Mouse (Mus musculus): ENCODE results near the gene Epo.

Epo gene

GRCm38 (mm10) chr5:137533117-137533827, at the start of gene Epo, which contains the start of gene Gnb2:
TSS of gene Epo (minus strand) at chr5:137533242.
TSS of gene Gnb2 (minus strand) at chr5:137533510.
- peak; percentile 98 for DNase-seq

GRCm38 (mm10) chr5:137582702-137583101, 49.7 kb upstream of the Epo start:
- no peak for DNase-seq

- DNase-seq, result no peak
Measured at GRCm38 (mm10) chr5:137580246-137580645, 47.2 kb upstream of the Epo start.

- no peak for DNase-seq
Measured at GRCm38 (mm10) chr5:137574470-137574901, 41.4 kb upstream of the Epo start.

- no peak for DNase-seq
Measured at GRCm38 (mm10) chr5:137570691-137571586, 37.9 kb upstream of the Epo start.

GRCm38 (mm10) chr5:137570181-137570580, 37.1 kb upstream of the Epo start:
- no peak for DNase-seq

GRCm38 (mm10) chr5:137569665-137570064, 36.6 kb upstream of the Epo start, which contains the start of gene Tfr2:
TSS of gene Tfr2 (plus strand) at chr5:137569840.
- DNase-seq, result peak; percentile 41

- DNase-seq, result no peak
Measured at GRCm38 (mm10) chr5:137569031-137569430, 36.0 kb upstream of the Epo start.

GRCm38 (mm10) chr5:137568223-137568798, 35.3 kb upstream of the Epo start:
- DNase-seq, result no peak

- no peak for DNase-seq
Measured at GRCm38 (mm10) chr5:137566416-137566815, 33.4 kb upstream of the Epo start.

GRCm38 (mm10) chr5:137565744-137566143, 32.7 kb upstream of the Epo start:
- DNase-seq, result no peak

GRCm38 (mm10) chr5:137562965-137563364, 29.9 kb upstream of the Epo start:
- no peak for DNase-seq

GRCm38 (mm10) chr5:137561556-137561955, 28.5 kb upstream of the Epo start:
- DNase-seq, result no peak

- no peak for DNase-seq
Measured at GRCm38 (mm10) chr5:137553898-137554297, 20.9 kb upstream of the Epo start.

GRCm38 (mm10) chr5:137553411-137553837, 20.4 kb upstream of the Epo start, which contains the start of gene Actl6b:
TSS of gene Actl6b (plus strand) at chr5:137553517.
- DNase-seq, result peak; percentile 51

- no peak for DNase-seq
Measured at GRCm38 (mm10) chr5:137553000-137553399, 20.0 kb upstream of the Epo start.

GRCm38 (mm10) chr5:137551119-137551518, 18.1 kb upstream of the Epo start:
- no peak for DNase-seq

GRCm38 (mm10) chr5:137549840-137550239, 16.8 kb upstream of the Epo start:
- DNase-seq, result no peak

GRCm38 (mm10) chr5:137545596-137545995, 12.6 kb upstream of the Epo start:
- peak; percentile 40 for DNase-seq

GRCm38 (mm10) chr5:137544926-137545325, 11.9 kb upstream of the Epo start:
- DNase-seq, result no peak

- no peak for DNase-seq
Measured at GRCm38 (mm10) chr5:137541768-137542540, 8.9 kb upstream of the Epo start.

GRCm38 (mm10) chr5:137540991-137541390, 7.9 kb upstream of the Epo start:
- DNase-seq, result no peak

Data from kidney, adult 11 months (tissue).